Mouse (Mus musculus) CH12.LX (cell line): Measurements from ENCODE around the gene Evi5l.

ENCODE experiments used
- CTCF ChIP-seq, 2 experiments: IDR thresholded peaks in 1 of 2; conservative IDR thresholded peaks in 1 of 2; 2 replicates each; pipeline ENCODE4 v1.5.1; 2011 to 2012; ENCODE audit warnings: low read depth in 2 of 2, low read length in 2 of 2, improper control_type of control experiment in 1 of 2, inconsistent platforms in 1 of 2, mild to moderate bottlenecking in 1 of 2, moderate library complexity in 1 of 2
- E2F4 ChIP-seq: IDR thresholded peaks from 2 replicates; pipeline ENCODE4 v1.6.1; 2011; ENCODE audit warnings: low read depth, low read length, improper control_type of control experiment; ENCODE audit not compliant: insufficient replicate concordance
- GABPA ChIP-seq: IDR thresholded peaks from 2 replicates; pipeline ENCODE4 v1.6.1; 2012; ENCODE audit warnings: low read depth, low read length, improper control_type of control experiment, inconsistent platforms; ENCODE audit not compliant: insufficient replicate concordance
- MAFK ChIP-seq: IDR thresholded peaks from 2 replicates; pipeline ENCODE4 v1.6.1; 2011; ENCODE audit warnings: low read length, improper control_type of control experiment; ENCODE audit not compliant: insufficient replicate concordance
- MAZ ChIP-seq: IDR thresholded peaks from 2 replicates; pipeline ENCODE4 v1.6.1; 2012; ENCODE audit warnings: low read depth, mild to moderate bottlenecking, inconsistent platforms, low read length, improper control_type of control experiment, moderate library complexity
- MYC ChIP-seq: IDR thresholded peaks from 2 replicates; pipeline ENCODE4 v1.6.1; 2011; ENCODE audit warnings: low read depth, mild to moderate bottlenecking, improper control_type of control experiment, low read length
- POLR2A ChIP-seq: IDR thresholded peaks from 2 replicates; pipeline ENCODE4 v1.6.1; 2011; ENCODE audit warnings: low read depth, mild to moderate bottlenecking, improper control_type of control experiment, low read length
- TBP ChIP-seq: conservative IDR thresholded peaks from 2 replicates; pipeline ENCODE4 v1.6.1; 2011; ENCODE audit warnings: low read depth, low read length, improper control_type of control experiment

DNA sequence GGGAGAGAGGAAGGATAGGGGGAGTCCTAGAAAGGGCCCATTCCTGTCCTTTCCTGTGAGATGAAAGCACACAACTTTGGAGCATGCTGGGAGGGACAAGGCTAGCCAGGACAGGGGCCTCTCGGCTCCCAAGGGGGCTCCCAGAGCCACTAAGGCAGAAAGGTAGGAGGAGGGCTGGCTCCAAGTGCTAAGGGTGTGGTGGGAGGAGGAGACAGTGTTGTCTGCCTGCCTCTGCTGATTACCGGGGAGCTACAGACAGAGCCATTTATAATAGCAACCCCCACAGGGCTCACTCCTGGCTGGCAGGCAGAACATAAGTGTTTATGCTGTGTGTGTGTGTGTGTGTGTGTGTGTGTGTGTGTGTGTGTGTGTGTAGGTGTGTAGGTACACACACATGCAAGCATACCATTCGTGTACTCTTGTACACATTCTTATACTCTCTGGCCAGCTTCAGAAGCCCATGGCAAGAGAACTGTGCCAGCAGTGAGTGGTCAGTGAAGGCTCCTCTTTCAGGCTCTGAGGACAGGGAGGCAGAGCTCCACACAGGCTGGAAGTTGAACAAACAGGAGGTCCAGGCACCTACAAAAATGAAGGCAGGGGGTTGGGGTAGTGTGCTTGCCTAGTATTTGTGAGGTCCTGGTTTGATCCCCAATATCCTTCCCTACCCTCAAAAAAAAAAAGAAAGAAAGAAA, 22.8 kb downstream of the Evi5l start:
- TF ChIP-seq CTCF (conservative IDR thresholded peaks at IDR 0.05 in 1 of 2, IDR thresholded peaks at IDR 0.05 in 1 of 2; ENCODE audit: low read depth in 2 of 2, low read length in 2 of 2) (no peak), MAFK (no peak), POLR2A (no peak), MAZ (no peak), E2F4 (no peak), GABPA (no peak), TBP (no peak), MYC (no peak)
